Mouse (Mus musculus): ENCODE measurements at regions not wholly inside any gene's neighbourhood (a gene's known extent, or its start where the extent isn't known, plus 50 kb on each side); places are given as distances from the start of the nearest gene placed in this dataset.

GRCm38 (mm10) chr11:84627685-84628084, 102.3 kb upstream of the Lhx1 start:
- Histone ChIP-seq H3K36me3 (ENCODE audit: insufficient read depth, low read length) (no peaks in the 10 kb centered on the region), H3K9me3 (ENCODE audit: low read length) (no peaks in the 10 kb centered on the region), H3K4me1 (ENCODE audit: insufficient read depth, low read length) (no peaks in the 10 kb centered on the region), H3K27ac (ENCODE audit: low read depth, low read length) (no peak overlapping the region), H3K27me3 (ENCODE audit: insufficient read depth, low read length) (no peaks in the 10 kb centered on the region), H3K4me3 (ENCODE audit: low read depth, low read length) (no peak overlapping the region), H3K9ac (replicated peaks; ENCODE audit: low read length, poor library complexity, severe bottlenecking) (no peak overlapping the region), H3K4me2 (ENCODE audit: low read depth, low read length, poor library complexity, severe bottlenecking) (no peak overlapping the region)
- DNase-seq (ENCODE audit: low spot score) (peak; percentile 44), ATAC-seq (ENCODE audit: low FRiP score) (no peak)
- no peak for TF ChIP-seq CTCF (IDR thresholded peaks at IDR 0.05)
- WGBS, result 72% methylated on average over 11 of the region's 11 CpGs

- Histone ChIP-seq H3K9me3 (ENCODE audit: low read length) (no peaks in the 10 kb centered on the region), H3K27ac (ENCODE audit: low read depth, low read length) (no peak overlapping the region), H3K27me3 (ENCODE audit: insufficient read depth, low read length) (no peaks in the 10 kb centered on the region), H3K4me3 (ENCODE audit: low read depth, low read length) (no peak overlapping the region), H3K4me2 (ENCODE audit: low read depth, low read length, poor library complexity, severe bottlenecking) (no peak overlapping the region), H3K4me1 (ENCODE audit: insufficient read depth, low read length) (no peaks in the 10 kb centered on the region), H3K36me3 (ENCODE audit: insufficient read depth, low read length) (no peaks in the 10 kb centered on the region), H3K9ac (replicated peaks; ENCODE audit: low read length, poor library complexity, severe bottlenecking) (no peak overlapping the region)
- 55% methylated on average over 2 of the region's 2 CpGs for WGBS
- no peak for ATAC-seq (ENCODE audit: low FRiP score)
- DNase-seq (ENCODE audit: low spot score), result peak; percentile 69
- no peak for TF ChIP-seq CTCF (IDR thresholded peaks at IDR 0.05)
Observed at GRCm38 (mm10) chr11:84627259-84627658, 101.9 kb upstream of the Lhx1 start.

GRCm38 (mm10) chr11:84624100-84624499, 98.8 kb upstream of the Lhx1 start:
- Histone ChIP-seq H3K27ac (ENCODE audit: low read depth, low read length) (no peak overlapping the region), H3K9me3 (ENCODE audit: low read length) (no peaks in the 10 kb centered on the region), H3K4me2 (ENCODE audit: low read depth, low read length, poor library complexity, severe bottlenecking) (no peak overlapping the region), H3K36me3 (ENCODE audit: insufficient read depth, low read length) (no peaks in the 10 kb centered on the region), H3K27me3 (ENCODE audit: insufficient read depth, low read length) (no peaks in the 10 kb centered on the region), H3K9ac (replicated peaks; ENCODE audit: low read length, poor library complexity, severe bottlenecking) (no peak overlapping the region), H3K4me1 (ENCODE audit: insufficient read depth, low read length) (no peaks in the 10 kb centered on the region), H3K4me3 (ENCODE audit: low read depth, low read length) (no peak overlapping the region)
- TF ChIP-seq CTCF (IDR thresholded peaks at IDR 0.05), result no peak
- DNase-seq (ENCODE audit: low spot score), result no peak
- 37% methylated on average over 5 of the region's 5 CpGs for WGBS
- ATAC-seq (ENCODE audit: low FRiP score), result no peak

- no peaks in the 10 kb centered on the region for H3K4me1 ChIP-seq (ENCODE audit: insufficient read depth, low read length)
Observed at GRCm38 (mm10) chr11:84619713-84620112, 94.4 kb upstream of the Lhx1 start.

GRCm38 (mm10) chr11:84618576-84618975, 93.2 kb upstream of the Lhx1 start:
- Histone ChIP-seq H3K36me3 (ENCODE audit: insufficient read depth, low read length) (no peaks in the 10 kb centered on the region), H3K27ac (ENCODE audit: low read depth, low read length) (no peak overlapping the region), H3K4me1 (ENCODE audit: insufficient read depth, low read length) (no peaks in the 10 kb centered on the region), H3K9me3 (ENCODE audit: low read length) (no peaks in the 10 kb centered on the region), H3K4me2 (ENCODE audit: low read depth, low read length, poor library complexity, severe bottlenecking) (no peak overlapping the region), H3K27me3 (ENCODE audit: insufficient read depth, low read length) (no peaks in the 10 kb centered on the region), H3K4me3 (ENCODE audit: low read depth, low read length) (no peak overlapping the region), H3K9ac (replicated peaks; ENCODE audit: low read length, poor library complexity, severe bottlenecking) (no peak overlapping the region)
- peak; percentile 43 for TF ChIP-seq CTCF (IDR thresholded peaks at IDR 0.05)
- no peak for ATAC-seq (ENCODE audit: low FRiP score)
- WGBS, result 89% methylated on average over 3 of the region's 3 CpGs
- no peak for DNase-seq (ENCODE audit: low spot score)

More at GRCm38 (mm10) chr11:84619713-84620112, 94.4 kb upstream of the Lhx1 start:
- Histone ChIP-seq H3K9ac (replicated peaks; ENCODE audit: low read length, poor library complexity, severe bottlenecking) (no peak overlapping the region), H3K27ac (ENCODE audit: low read depth, low read length) (no peak overlapping the region), H3K4me2 (ENCODE audit: low read depth, low read length, poor library complexity, severe bottlenecking) (no peak overlapping the region), H3K27me3 (ENCODE audit: insufficient read depth, low read length) (no peaks in the 10 kb centered on the region), H3K9me3 (ENCODE audit: low read length) (no peaks in the 10 kb centered on the region), H3K4me3 (ENCODE audit: low read depth, low read length) (no peak overlapping the region), H3K36me3 (ENCODE audit: insufficient read depth, low read length) (no peaks in the 10 kb centered on the region)
- WGBS, result 90% methylated on average over 4 of the region's 4 CpGs
- DNase-seq (ENCODE audit: low spot score) (no peak), ATAC-seq (ENCODE audit: low FRiP score) (no peak)
- TF ChIP-seq CTCF (IDR thresholded peaks at IDR 0.05), result no peak

- peak; percentile 62 for DNase-seq (ENCODE audit: low spot score)
- TF ChIP-seq CTCF (IDR thresholded peaks at IDR 0.05), result no peak
- Histone ChIP-seq H3K36me3 (ENCODE audit: insufficient read depth, low read length) (no peaks in the 10 kb centered on the region), H3K9me3 (ENCODE audit: low read length) (no peaks in the 10 kb centered on the region), H3K4me2 (ENCODE audit: low read depth, low read length, poor library complexity, severe bottlenecking) (no peak overlapping the region), H3K4me1 (ENCODE audit: insufficient read depth, low read length) (no peaks in the 10 kb centered on the region), H3K27me3 (ENCODE audit: insufficient read depth, low read length) (no peaks in the 10 kb centered on the region), H3K27ac (ENCODE audit: low read depth, low read length) (no peak overlapping the region), H3K9ac (replicated peaks; ENCODE audit: low read length, poor library complexity, severe bottlenecking) (no peak overlapping the region), H3K4me3 (ENCODE audit: low read depth, low read length) (no peak overlapping the region)
- ATAC-seq (ENCODE audit: low FRiP score), result no peak
- 64% methylated on average over 9 of the region's 9 CpGs for WGBS
Observed at GRCm38 (mm10) chr11:84612982-84613720, 87.8 kb upstream of the Lhx1 start.
